Mouse (Mus musculus): ENCODE data around the gene Stat2. TPM values are rescaled to one million over a fixed set of nuclear protein-coding genes. Genes with fewer than 3 reads are reported as not detected.

The Stat2 gene
- total RNA-seq, 2 experiments from 2014 or later, result 4.6 to 4.7 TPM

- DNase-seq, result no peak
Measured at GRCm38 (mm10) chr10:128340257-128340656, 69.9 kb downstream of the Stat2 start.

Other genes starting within 250 kb of the Stat2 start
- gene Naca, start 235.0 kb upstream of the Stat2 start, total RNA-seq (2021), result 100 to 1,000 TPM; 339 to 340 TPM
- gene Ptges3, start 211.6 kb upstream of the Stat2 start, total RNA-seq (2021), result 10 to 100 TPM; 61.5 to 62.3 TPM
- 1,000 to 10,000 TPM; 3,933 to 4,186 TPM for gene Atp5b, start 187.3 kb upstream of the Stat2 start, total RNA-seq (2021)
- 10 to 100 TPM; 11.4 to 12.0 TPM for gene Baz2a, start 179.0 kb upstream of the Stat2 start, total RNA-seq (2021)
- gene Rbms2, start 90.3 kb upstream of the Stat2 start, total RNA-seq (2021), result 10 to 100 TPM; 54.4 to 61.5 TPM
- under 1 TPM; 0.41 to 0.94 TPM for gene Gls2, start 76.1 kb upstream of the Stat2 start, total RNA-seq (2021)
- gene Spryd4, start 58.8 kb upstream of the Stat2 start, total RNA-seq (2021), result 10 to 100 TPM; 31.0 to 35.6 TPM
- gene Mip, start 44.7 kb upstream of the Stat2 start, total RNA-seq (2021), result under 1 TPM in 1 of 2 experiments, not detected in 1; 0.13 TPM
- 1 to 10 TPM; 2.0 to 3.5 TPM for gene Timeless, start 38.5 kb upstream of the Stat2 start, total RNA-seq (2021)
- not detected for gene Apon, start 16.5 kb upstream of the Stat2 start, total RNA-seq (2021)
- not detected for gene Apof, start 1.9 kb upstream of the Stat2 start, total RNA-seq (2021)
- not detected for gene Il23a, start 28.2 kb downstream of the Stat2 start, total RNA-seq (2021)
- 1 to 10 TPM; 5.1 to 5.4 TPM for gene Pan2, start 32.8 kb downstream of the Stat2 start, total RNA-seq (2021)
- gene Cnpy2, start 51.9 kb downstream of the Stat2 start, total RNA-seq (2021), result 10 to 100 TPM; 45.5 to 47.9 TPM
- gene Cs, start 67.2 kb downstream of the Stat2 start, total RNA-seq (2021), result 100 to 1,000 TPM; 589 to 611 TPM
- gene Coq10a, start 98.4 kb downstream of the Stat2 start, total RNA-seq (2021), result 100 to 1,000 TPM; 443 to 454 TPM
- 10 to 100 TPM; 61.5 to 70.1 TPM for gene Ankrd52, start 106.6 kb downstream of the Stat2 start, total RNA-seq (2021)
- not detected for gene Slc39a5, start 130.7 kb downstream of the Stat2 start, total RNA-seq (2021)
- 10 to 100 TPM; 44.7 to 47.9 TPM for gene Nabp2, start 140.9 kb downstream of the Stat2 start, total RNA-seq (2021)
- gene Rnf41, start 141.1 kb downstream of the Stat2 start, total RNA-seq (2021), result 10 to 100 TPM; 10.7 to 11.5 TPM
- 10 to 100 TPM; 40.7 to 43.9 TPM for gene Smarcc2, start 188.7 kb downstream of the Stat2 start, total RNA-seq (2021)
- gene Myl6, start 223.6 kb downstream of the Stat2 start, total RNA-seq (2021), result 100 to 1,000 TPM; 179 to 253 TPM
- gene Myl6b, start 228.1 kb downstream of the Stat2 start, total RNA-seq (2021), result 10 to 100 TPM; 20.3 to 38.5 TPM